ENCODE assay signal across 16 mouse cellular contexts in genomic region chr1:98281053-98281770, GRCm38 (mm10).
A peak's percentile ranks its signal among the peaks of the same experiment; 100 is the strongest.
DNase-seq lines count a peak whose midpoint lies in the region; ATAC-seq and TF ChIP-seq lines count a peak whose summit lies in the region.
"Had no signal": no experiment of that assay in that cellular context is flagged by ENCODE, and none has a peak within 500 bp of the region (broad histone marks: within the 10 kb centered on the region; RNA-seq: fewer than 3 reads in every experiment).

No protein-coding gene starts in this region.

- TF ChIP-seq EP300 in liver, postnatal 0 days (IDR thresholded peaks at IDR 0.05; ENCODE audit: low read depth) = no peak

- TF ChIP-seq POLR2A in liver, adult 2 months (IDR thresholded peaks at IDR 0.05; ENCODE audit: extremely low read depth, insufficient read depth, low read length) = no peak

- H3K4me2 ChIP-seq in forebrain, embryonic 13.5 days = no peak overlapping the region
- H3K4me2 ChIP-seq in forebrain, embryonic 11.5 days (ENCODE audit: low read depth, low read length, severe bottlenecking) = no peak overlapping the region
- no peak overlapping the region for H3K4me2 ChIP-seq in liver, postnatal 0 days (ENCODE audit: low read depth, low read length)
- H3K4me2 ChIP-seq in forebrain, embryonic 15.5 days (replicated peaks) = no peak overlapping the region
- no peak overlapping the region for H3K4me2 ChIP-seq in midbrain, embryonic 16.5 days (ENCODE audit: low read length)
- H3K4me2 ChIP-seq: liver, embryonic 11.5 days had no signal

- intact Hi-C loops in left cerebral cortex, postnatal 25 days (cut with DNase I) = no loop called here

- no peaks in the 10 kb centered on the region for H3K9me3 ChIP-seq in forebrain, embryonic 13.5 days (replicated peaks)
- H3K9me3 ChIP-seq in forebrain, embryonic 11.5 days (ENCODE audit: control insufficient read depth, low read length) = no peaks in the 10 kb centered on the region
- no peaks in the 10 kb centered on the region for H3K9me3 ChIP-seq in liver, postnatal 0 days (ENCODE audit: low read length)
- H3K9me3 ChIP-seq in forebrain, embryonic 15.5 days = no peaks in the 10 kb centered on the region
- H3K9me3 ChIP-seq in midbrain, embryonic 16.5 days (replicated peaks; ENCODE audit: control insufficient read depth, low read length, poor library complexity, severe bottlenecking) = no peaks in the 10 kb centered on the region

- H3K4me3 ChIP-seq in forebrain, embryonic 13.5 days = no peak overlapping the region
- H3K4me3 ChIP-seq in forebrain, embryonic 11.5 days (ENCODE audit: low read depth, low read length) = no peak overlapping the region
- H3K4me3 ChIP-seq in liver, adult 2 months (ENCODE audit: insufficient read depth, low read depth, low read length) = no peak overlapping the region
- no peak overlapping the region for H3K4me3 ChIP-seq in liver, postnatal 0 days (ENCODE audit: low read depth, low read length)
- H3K4me3 ChIP-seq in forebrain, embryonic 15.5 days = no peak overlapping the region
- H3K4me3 ChIP-seq in midbrain, embryonic 16.5 days (ENCODE audit: low read depth, low read length) = no peak overlapping the region

- H3K27ac ChIP-seq in forebrain, embryonic 13.5 days = peak overlapping the region; percentile 44; the same call in 1 of the 2 replicates
- no peak overlapping the region for H3K27ac ChIP-seq in forebrain, embryonic 11.5 days (ENCODE audit: low read depth, low read length)
- no peak overlapping the region for H3K27ac ChIP-seq in liver, adult 2 months (replicated peaks; ENCODE audit: insufficient read depth, low read depth, low read length)
- no peak overlapping the region for H3K27ac ChIP-seq in liver, postnatal 0 days (ENCODE audit: low read depth)
- H3K27ac ChIP-seq in forebrain, embryonic 15.5 days (replicated peaks) = peak overlapping the region; percentile 47
- H3K27ac ChIP-seq in midbrain, embryonic 16.5 days (ENCODE audit: low read length) = peak overlapping the region; percentile 80

- no peaks in the 10 kb centered on the region for H3K4me1 ChIP-seq in forebrain, embryonic 13.5 days
- no peaks in the 10 kb centered on the region for H3K4me1 ChIP-seq in forebrain, embryonic 11.5 days (replicated peaks; ENCODE audit: control insufficient read depth, insufficient read depth, low read length)
- H3K4me1 ChIP-seq in liver, adult 2 months (ENCODE audit: control insufficient read depth, insufficient read depth, low read length) = no peaks in the 10 kb centered on the region
- H3K4me1 ChIP-seq in liver, postnatal 0 days (ENCODE audit: insufficient read depth) = no peaks in the 10 kb centered on the region
- H3K4me1 ChIP-seq in forebrain, embryonic 15.5 days = peaks cover 12% of the 10 kb centered on the region
- peaks cover 14% of the 10 kb centered on the region for H3K4me1 ChIP-seq in midbrain, embryonic 16.5 days (ENCODE audit: control insufficient read depth, insufficient read depth, low read length)

- no peak overlapping the region for H3K9ac ChIP-seq in forebrain, embryonic 13.5 days
- no peak overlapping the region for H3K9ac ChIP-seq in forebrain, embryonic 11.5 days (ENCODE audit: low read length)
- no peak overlapping the region for H3K9ac ChIP-seq in liver, adult 2 months (ENCODE audit: low read depth, low read length)
- H3K9ac ChIP-seq in liver, postnatal 0 days (replicated peaks) = no peak overlapping the region
- H3K9ac ChIP-seq in forebrain, embryonic 15.5 days (replicated peaks) = no peak overlapping the region
- no peak overlapping the region for H3K9ac ChIP-seq in midbrain, embryonic 16.5 days (ENCODE audit: low read depth, low read length)

- ATAC-seq in forebrain, embryonic 13.5 days = peak; percentile 82
- no peak for ATAC-seq in forebrain, embryonic 11.5 days (replicated peaks; ENCODE audit: low FRiP score)
- no peak for ATAC-seq in liver, postnatal 0 days
- ATAC-seq in forebrain, embryonic 15.5 days (replicated peaks) = peak; percentile 88
- ATAC-seq in midbrain, embryonic 16.5 days = peak; percentile 94

- H3K27me3 ChIP-seq in forebrain, embryonic 13.5 days = no peaks in the 10 kb centered on the region
- no peaks in the 10 kb centered on the region for H3K27me3 ChIP-seq in forebrain, embryonic 11.5 days (ENCODE audit: control insufficient read depth, insufficient read depth, low read length)
- no peaks in the 10 kb centered on the region for H3K27me3 ChIP-seq in liver, adult 2 months (ENCODE audit: control insufficient read depth, insufficient read depth, low read length)
- H3K27me3 ChIP-seq in liver, postnatal 0 days (ENCODE audit: insufficient read depth, low read length) = no peaks in the 10 kb centered on the region
- no peaks in the 10 kb centered on the region for H3K27me3 ChIP-seq in forebrain, embryonic 15.5 days
- H3K27me3 ChIP-seq in midbrain, embryonic 16.5 days (ENCODE audit: control insufficient read depth, insufficient read depth, low read depth, low read length) = no peaks in the 10 kb centered on the region

- no peaks in the 10 kb centered on the region for H3K79me2 ChIP-seq in liver, adult 2 months (ENCODE audit: control insufficient read depth, insufficient read depth, low read length)

- no peak for TF ChIP-seq CTCF in liver, adult 2 months (IDR thresholded peaks at IDR 0.05; ENCODE audit: low read depth, low read length)
- no peak for TF ChIP-seq CTCF in liver, postnatal 0 days (IDR thresholded peaks at IDR 0.05; ENCODE audit: low read depth)

- no peaks in the 10 kb centered on the region for H3K36me3 ChIP-seq in forebrain, embryonic 13.5 days (ENCODE audit: poor library complexity, severe bottlenecking)
- no peaks in the 10 kb centered on the region for H3K36me3 ChIP-seq in forebrain, embryonic 11.5 days (ENCODE audit: control insufficient read depth, insufficient read depth, low read length)
- H3K36me3 ChIP-seq in liver, adult 2 months (ENCODE audit: control insufficient read depth, insufficient read depth, low read length) = no peaks in the 10 kb centered on the region
- no peaks in the 10 kb centered on the region for H3K36me3 ChIP-seq in liver, postnatal 0 days (replicated peaks; ENCODE audit: insufficient read depth, low read length)
- no peaks in the 10 kb centered on the region for H3K36me3 ChIP-seq in forebrain, embryonic 15.5 days
- H3K36me3 ChIP-seq in midbrain, embryonic 16.5 days (ENCODE audit: control insufficient read depth, insufficient read depth, low read length) = no peaks in the 10 kb centered on the region

- DNase-seq in forebrain, embryonic 11.5 days (ENCODE audit: low spot score) = no peak
- DNase-seq in liver, adult 2 months (ENCODE audit: extremely low read depth, low read depth, low spot score) = peak; percentile 5
- DNase-seq in liver, postnatal 0 days = no peak
- no peak for DNase-seq in embryo, embryonic 11 days
- no peak for DNase-seq in left cerebral cortex, postnatal 25 days (ENCODE audit: low spot score in 2 of 2)
- DNase-seq: adrenal gland, adult 8-10 months; cerebellum, postnatal 10 days; heart, postnatal 14 days; kidney, adult 18-20 months; kidney, postnatal 14 days; layer of hippocampus, adult 9-11 months; right cerebral cortex, postnatal 4 days had no signal

- WGBS in forebrain, embryonic 13.5 days = 69% methylated on average over 2 of the region's 2 CpGs
- WGBS in forebrain, embryonic 11.5 days = 90% methylated on average over 2 of the region's 2 CpGs
- 80% methylated on average over 2 of the region's 2 CpGs for WGBS in liver, adult 2 months
- 74% methylated on average over 2 of the region's 2 CpGs for WGBS in liver, postnatal 0 days (ENCODE audit: insufficient replicate concordance)
- 58% methylated on average over 2 of the region's 2 CpGs for WGBS in forebrain, embryonic 15.5 days
- WGBS in midbrain, embryonic 16.5 days = 46% methylated on average over 2 of the region's 2 CpGs

Comparison
In these comparisons a context has a peak if more than half of its experiments do, and no peak if none do; other contexts are left out.
1. ATAC-seq: peak in forebrain, embryonic 13.5 days (single experiment), forebrain, embryonic 15.5 days (single experiment) and midbrain, embryonic 16.5 days (single experiment); none in forebrain, embryonic 11.5 days (single experiment) and liver, postnatal 0 days (single experiment).
2. H3K27ac ChIP-seq: peak in forebrain, embryonic 13.5 days (single experiment), forebrain, embryonic 15.5 days (single experiment) and midbrain, embryonic 16.5 days (single experiment); none in forebrain, embryonic 11.5 days (single experiment), liver, adult 2 months (single experiment) and liver, postnatal 0 days (single experiment).